Mouse (Mus musculus) liver, adult 2 months (tissue): ENCODE data around the gene Doc2g. TPM values are rescaled to one million over a fixed set of nuclear protein-coding genes. Genes with fewer than 3 reads are reported as not detected.

Source experiments
- DNase-seq: peaks from one replicate; pipeline ENCODE4 v3.0.0-alpha.2; 2011; ENCODE audit warnings: low read depth, low spot score; ENCODE audit errors: extremely low read depth
- H3K27ac ChIP-seq: fragments of 200-500 bp; replicated peaks from 2 replicates; pipeline ENCODE4 v1.5.1; 2012; ENCODE audit warnings: low read depth, mild to moderate bottlenecking, control low read depth, inconsistent platforms, low read length; ENCODE audit not compliant: insufficient read depth
- H3K27me3 ChIP-seq: fragments of 200-500 bp; 2 replicates; pipeline ENCODE4 v1.6.1; 2012; ENCODE audit warnings: mild to moderate bottlenecking, moderate library complexity, low read length, inconsistent platforms; ENCODE audit not compliant: control insufficient read depth, insufficient read depth
- H3K36me3 ChIP-seq: fragments of 200-500 bp; 2 replicates; pipeline ENCODE4 v1.6.1; 2012; ENCODE audit warnings: low read length, inconsistent platforms; ENCODE audit not compliant: control insufficient read depth, insufficient read depth
- H3K4me1 ChIP-seq: fragments of 200-500 bp; 2 replicates; pipeline ENCODE4 v1.6.1; 2011; ENCODE audit warnings: low read length; ENCODE audit not compliant: control insufficient read depth, insufficient read depth
- H3K4me3 ChIP-seq: fragments of 200-500 bp; 2 replicates; pipeline ENCODE4 v1.5.1; 2011; ENCODE audit warnings: low read depth, mild to moderate bottlenecking, control low read depth, low read length, moderate library complexity; ENCODE audit not compliant: insufficient read depth
- H3K79me2 ChIP-seq: fragments of 200-500 bp; 2 replicates; pipeline ENCODE4 v1.6.1; 2012; ENCODE audit warnings: inconsistent platforms, mild to moderate bottlenecking, low read length, moderate library complexity; ENCODE audit not compliant: control insufficient read depth, insufficient read depth
- H3K9ac ChIP-seq: fragments of 200-500 bp; 2 replicates; pipeline ENCODE4 v1.6.1; 2012; ENCODE audit warnings: low read depth, mild to moderate bottlenecking, control low read depth, inconsistent platforms, low read length
- CTCF ChIP-seq: fragments of 200-500 bp; IDR thresholded peaks from 2 replicates; pipeline ENCODE4 v1.5.1; 2011; ENCODE audit warnings: low read depth, low read length, control low read depth
- POLR2A ChIP-seq: fragments of 200-500 bp; IDR thresholded peaks from 2 replicates; pipeline ENCODE4 v1.6.1; 2011; ENCODE audit warnings: low read length, control low read depth; ENCODE audit not compliant: insufficient read depth; ENCODE audit errors: extremely low read depth
- WGBS: fragments of 180-500 bp; shearing (Covaris S2); methylation state at CpG from one replicate; pipeline ENCODE4 v1.1.7; 2018; 5-methylcytosine and 5-hydroxymethylcytosine counted together
- polyA plus RNA-seq: library from polyadenylated mRNA; depleted of rRNA; stranded (reverse); fragments of >200 nt; gene quantifications from 2 replicates; pipeline ENCODE4 v1.2.3, GENCODE M21; 2012
- total RNA-seq: library from RNA; depleted of rRNA; stranded (reverse); fragments of >200 nt; gene quantifications from 2 replicates; pipeline ENCODE4 v1.2.3, GENCODE M21; 2014

The Doc2g gene
- total and polyA plus RNA-seq, 2 experiments = 0.74 to 4.9 TPM

GRCm38 (mm10) chr19:4012432-4013022, 9.4 kb downstream of the Doc2g start, which contains the start of gene Ndufv1:
Gene Ndufv1, minus strand, starts transcription at chr19:4012806.
- H3K27me3 ChIP-seq = no peaks in the 10 kb centered on the region
- TF ChIP-seq CTCF = peak; percentile 63
- TF ChIP-seq POLR2A = peak; percentile 81
- peaks cover 13% of the 10 kb centered on the region; the same call in 1 of the 2 replicates for H3K36me3 ChIP-seq
- under 1% methylated on average over 45 of the region's 45 CpGs for WGBS
- H3K4me1 ChIP-seq = peaks cover 9% of the 10 kb centered on the region
- H3K79me2 ChIP-seq = no peaks in the 10 kb centered on the region; the same call in 1 of the 2 replicates
- peak within 1 kb of the TSS; percentile 91 for H3K9ac ChIP-seq
- DNase-seq = peak; percentile 99
- peak within 1 kb of the TSS; percentile 78 for H3K27ac ChIP-seq
- H3K4me3 ChIP-seq = peak within 1 kb of the TSS; percentile 94

DNA sequence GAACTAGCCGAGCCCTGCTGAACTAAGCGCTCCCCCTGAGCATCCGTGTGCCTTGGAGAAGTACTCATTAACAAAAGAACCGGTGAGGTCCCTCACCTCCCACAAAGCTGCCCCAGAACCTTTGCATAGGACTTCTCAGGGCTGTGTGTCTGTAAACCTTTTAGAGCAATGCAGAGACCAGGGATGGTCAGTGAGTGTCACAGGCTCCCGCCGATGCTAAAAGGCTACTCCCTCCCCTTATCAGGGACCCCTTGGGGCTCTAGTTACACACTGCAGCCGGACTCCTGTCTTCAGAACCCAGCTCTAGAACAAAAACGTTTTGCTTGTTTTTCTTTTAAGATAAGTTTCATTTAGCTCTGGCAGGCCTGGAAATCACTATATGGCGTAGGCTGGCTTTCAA, 10.0 kb downstream of the Doc2g start:
- H3K4me3 ChIP-seq = peak overlapping the region; percentile 38
- DNase-seq = no peak
- peak overlapping the region; percentile 71 for H3K9ac ChIP-seq
- peaks cover 9% of the 10 kb centered on the region for H3K4me1 ChIP-seq
- 25% methylated on average over 9 of the region's 9 CpGs for WGBS
- peaks cover 12% of the 10 kb centered on the region; the same call in 1 of the 2 replicates for H3K36me3 ChIP-seq
- H3K27ac ChIP-seq = peak overlapping the region; percentile 30; the same call in 1 of the 2 replicates
- TF ChIP-seq CTCF = no peak
- no peak for TF ChIP-seq POLR2A
- H3K27me3 ChIP-seq = no peaks in the 10 kb centered on the region
- no peaks in the 10 kb centered on the region; the same call in 1 of the 2 replicates for H3K79me2 ChIP-seq

DNA sequence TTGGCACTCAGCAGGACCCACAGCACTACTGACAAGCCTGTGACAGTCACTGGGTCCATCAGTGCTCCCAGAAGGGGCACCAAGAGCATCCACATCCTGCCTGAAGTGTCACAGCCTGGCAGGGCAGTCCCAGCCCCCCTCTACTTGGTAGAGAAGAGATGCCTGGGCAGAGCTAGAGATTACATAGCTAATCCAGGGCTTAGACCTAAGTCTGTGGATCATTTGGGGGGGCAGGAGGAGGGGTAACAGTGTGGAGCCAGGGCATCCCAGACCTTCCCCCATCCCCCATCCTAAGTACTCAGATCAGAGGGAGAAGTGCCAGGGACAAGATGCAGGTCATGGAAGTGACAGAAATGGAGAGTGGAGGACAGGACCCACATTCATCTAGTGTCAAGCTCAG, 11.7 kb downstream of the Doc2g start:
- no peak for TF ChIP-seq CTCF
- TF ChIP-seq POLR2A = no peak
- H3K27me3 ChIP-seq = no peaks in the 10 kb centered on the region
- H3K36me3 ChIP-seq = no peaks in the 10 kb centered on the region
- H3K79me2 ChIP-seq = no peaks in the 10 kb centered on the region; the same call in 1 of the 2 replicates
- DNase-seq = no peak
- H3K9ac ChIP-seq = no peak overlapping the region
- no peak overlapping the region for H3K4me3 ChIP-seq
- H3K27ac ChIP-seq = no peak overlapping the region
- H3K4me1 ChIP-seq = peaks cover 20% of the 10 kb centered on the region

DNA sequence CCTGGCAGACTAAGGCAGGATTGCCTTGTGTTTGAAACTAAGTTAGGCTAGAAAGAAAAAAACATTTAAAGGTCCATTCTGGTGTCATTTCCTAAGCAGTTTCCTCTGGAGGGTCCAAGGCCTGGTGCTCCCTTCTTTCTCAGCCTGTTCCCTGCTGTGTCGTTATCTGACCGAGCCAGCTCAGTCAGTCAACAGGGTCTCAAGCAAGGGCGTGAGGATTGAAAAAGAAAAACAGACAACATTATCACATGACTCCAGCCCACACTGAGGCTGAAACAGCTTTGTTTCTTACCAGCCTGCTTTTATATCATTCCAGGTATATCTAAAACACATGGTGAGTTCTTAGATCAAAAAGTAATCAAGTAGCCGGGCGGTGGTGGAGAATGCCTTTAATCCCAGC, 12.5 kb downstream of the Doc2g start:
- Histone ChIP-seq H3K27me3 (no peaks in the 10 kb centered on the region), H3K9ac (no peak overlapping the region), H3K36me3 (no peaks in the 10 kb centered on the region), H3K27ac (no peak overlapping the region), H3K4me1 (peaks cover 22% of the 10 kb centered on the region), H3K4me3 (no peak overlapping the region), H3K79me2 (no peaks in the 10 kb centered on the region; the same call in 1 of the 2 replicates)
- WGBS = 81% methylated on average over 5 of the region's 5 CpGs
- DNase-seq = no peak
- TF ChIP-seq POLR2A (no peak), CTCF (no peak)

DNA sequence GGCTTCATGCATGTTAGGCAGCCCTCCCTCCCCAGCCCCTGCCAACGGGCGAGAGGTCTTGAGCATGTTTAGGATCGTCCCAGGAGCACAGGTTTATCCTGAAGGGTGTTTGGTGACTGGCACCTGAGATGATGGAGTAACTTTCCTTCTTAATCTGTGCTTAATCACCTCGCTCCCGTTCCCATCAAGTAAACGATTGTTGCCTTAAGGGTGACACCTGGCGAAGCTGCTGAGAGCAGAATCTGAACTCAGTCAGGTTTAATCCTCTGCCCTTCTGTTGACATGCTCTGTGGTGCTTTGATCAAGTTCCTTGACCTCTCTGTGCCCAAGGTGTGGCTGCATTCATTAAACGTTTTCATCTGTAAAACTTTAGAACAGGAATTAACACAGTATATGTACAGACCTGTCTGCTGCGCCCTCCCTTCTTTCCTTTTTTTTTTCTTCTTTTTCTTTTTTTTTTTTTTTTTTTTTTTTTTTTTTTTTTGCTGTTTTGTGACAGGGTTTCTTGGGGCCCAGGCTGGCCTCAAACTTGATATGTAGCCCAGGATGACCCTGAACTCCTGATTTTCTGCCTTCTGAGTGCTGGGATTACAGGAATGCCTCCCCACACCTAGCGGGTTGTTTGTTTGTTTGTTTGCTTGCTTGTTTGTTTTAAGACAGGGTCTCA, 14.9 kb downstream of the Doc2g start:
- no peaks in the 10 kb centered on the region for H3K79me2 ChIP-seq
- no peak for DNase-seq
- H3K36me3 ChIP-seq = no peaks in the 10 kb centered on the region
- peak overlapping the region; percentile 26; the same call in 1 of the 2 replicates for H3K27ac ChIP-seq
- H3K27me3 ChIP-seq = no peaks in the 10 kb centered on the region
- no peak overlapping the region for H3K9ac ChIP-seq
- H3K4me3 ChIP-seq = no peak overlapping the region
- H3K4me1 ChIP-seq = peaks cover 20% of the 10 kb centered on the region
- TF ChIP-seq POLR2A (no peak), CTCF (no peak)
- 83% methylated on average over 10 of the region's 10 CpGs for WGBS
